Mouse (Mus musculus) MEL (cell line): ENCODE measurements around the gene Hexim2. TPM values are rescaled to one million over a fixed set of nuclear protein-coding genes. Genes with fewer than 3 reads are reported as not detected.

Source experiments
- DNase-seq: peaks from one replicate; pipeline ENCODE4 v3.0.0; 2011; ENCODE audit warnings: low read depth, low spot score
- H3K27ac ChIP-seq: 2 replicates; pipeline ENCODE4 v1.5.1; 2012; ENCODE audit warnings: low read depth, mild to moderate bottlenecking, control low read depth, low read length, moderate library complexity; ENCODE audit not compliant: control insufficient read depth
- H3K27me3 ChIP-seq, 2 experiments: fragments of 150-350 bp in 1 of 2; sonication (generic) in 1 of 2; 2 replicates each; pipeline ENCODE4 v1.6.1; 2012; ENCODE audit warnings: low read length in 2 of 2, mild to moderate bottlenecking in 2 of 2, improper control_type of control experiment in 1 of 2, moderate library complexity in 1 of 2; ENCODE audit not compliant: insufficient read depth in 2 of 2, control insufficient read depth in 1 of 2
- H3K36me3 ChIP-seq, 2 experiments: 2 replicates each; pipeline ENCODE4 v1.6.1; 2012 to 2014; ENCODE audit warnings: low read length in 2 of 2, improper control_type of control experiment in 1 of 2, inconsistent platforms in 1 of 2, mild to moderate bottlenecking in 1 of 2; ENCODE audit not compliant: insufficient read depth in 2 of 2, control insufficient read depth in 1 of 2
- H3K4me1 ChIP-seq, 2 experiments: fragments of 150-350 bp in 1 of 2; sonication (generic) in 1 of 2; 2 replicates each; pipeline ENCODE4 v1.6.1; 2012; ENCODE audit warnings: low read length in 2 of 2, improper control_type of control experiment in 1 of 2, mild to moderate bottlenecking in 1 of 2; ENCODE audit not compliant: insufficient read depth in 2 of 2, control insufficient read depth in 1 of 2
- H3K4me3 ChIP-seq, 2 experiments: fragments of 150-350 bp in 1 of 2; sonication (generic) in 1 of 2; 2 replicates each; pipeline ENCODE4 v1.5.1; 2012; ENCODE audit warnings: low read depth in 2 of 2, low read length in 2 of 2, mild to moderate bottlenecking in 2 of 2, moderate library complexity in 2 of 2, control low read depth in 1 of 2, improper control_type of control experiment in 1 of 2; ENCODE audit not compliant: control insufficient read depth in 1 of 2, insufficient read depth in 1 of 2
- H3K79me2 ChIP-seq: 2 replicates; pipeline ENCODE4 v1.6.1; 2012; ENCODE audit warnings: mild to moderate bottlenecking, low read length, moderate library complexity; ENCODE audit not compliant: control insufficient read depth, poor library complexity, insufficient read depth
- H3K9ac ChIP-seq: 2 replicates; pipeline ENCODE4 v1.6.1; 2012; ENCODE audit warnings: low read depth, mild to moderate bottlenecking, control low read depth, low read length, moderate library complexity; ENCODE audit not compliant: control insufficient read depth, poor library complexity, severe bottlenecking
- H3K9me3 ChIP-seq: fragments of 150-350 bp; sonication (generic); replicated peaks from 2 replicates; pipeline ENCODE4 v1.6.1; 2012; ENCODE audit warnings: mild to moderate bottlenecking, low read length, improper control_type of control experiment, moderate library complexity; ENCODE audit not compliant: insufficient read depth
- CHD1 ChIP-seq: IDR thresholded peaks from 2 replicates; pipeline ENCODE4 v1.6.1; 2012; ENCODE audit warnings: low read depth, mild to moderate bottlenecking, inconsistent platforms, low read length, improper control_type of control experiment
- HCFC1 ChIP-seq: IDR thresholded peaks from 2 replicates; pipeline ENCODE4 v1.6.1; 2012; ENCODE audit warnings: low read depth, mild to moderate bottlenecking, inconsistent platforms, low read length, improper control_type of control experiment, moderate library complexity
- JUND ChIP-seq: IDR thresholded peaks from 2 replicates; pipeline ENCODE4 v1.6.1; 2011; ENCODE audit warnings: low read depth, mild to moderate bottlenecking, improper control_type of control experiment, low read length
- KAT2A ChIP-seq: conservative IDR thresholded peaks from 2 replicates; pipeline ENCODE4 v1.6.1; 2012; ENCODE audit warnings: low read depth, low read length, improper control_type of control experiment, inconsistent platforms
- MEF2A ChIP-seq: IDR thresholded peaks from 2 replicates; pipeline ENCODE4 v1.6.1; 2014; ENCODE audit warnings: low read depth, mild to moderate bottlenecking, inconsistent platforms, low read length, improper control_type of control experiment; ENCODE audit not compliant: poor library complexity, insufficient replicate concordance, severe bottlenecking; ENCODE audit errors: extremely low read depth
- MYC ChIP-seq: IDR thresholded peaks from 2 replicates; pipeline ENCODE4 v1.6.1; 2011; ENCODE audit warnings: low read depth, mild to moderate bottlenecking, low read length, improper control_type of control experiment, moderate library complexity
- NRF1 ChIP-seq: IDR thresholded peaks from 2 replicates; pipeline ENCODE4 v1.6.1; 2014; ENCODE audit warnings: low read depth, mild to moderate bottlenecking, inconsistent platforms, low read length, improper control_type of control experiment, moderate library complexity; ENCODE audit not compliant: poor library complexity, insufficient read depth, severe bottlenecking
- SIN3A ChIP-seq: IDR thresholded peaks from 2 replicates; pipeline ENCODE4 v1.6.1; 2012; ENCODE audit warnings: low read length, improper control_type of control experiment, inconsistent platforms
- TAL1 ChIP-seq: IDR thresholded peaks from 2 replicates; pipeline ENCODE4 v1.6.1; 2012; ENCODE audit warnings: mild to moderate bottlenecking, inconsistent platforms, low read length, moderate library complexity, mixed read lengths
- TBP ChIP-seq: IDR thresholded peaks from 2 replicates; pipeline ENCODE4 v1.8.0; 2011; ENCODE audit warnings: low read depth, low read length, improper control_type of control experiment
- USF1 ChIP-seq: IDR thresholded peaks from 2 replicates; pipeline ENCODE4 v1.6.1; 2014; ENCODE audit warnings: low read depth, mild to moderate bottlenecking, inconsistent platforms, low read length, improper control_type of control experiment, moderate library complexity
- ZC3H11A ChIP-seq: IDR thresholded peaks from 2 replicates; pipeline ENCODE4 v1.6.1; 2012; ENCODE audit warnings: low read depth, mild to moderate bottlenecking, inconsistent platforms, low read length, improper control_type of control experiment
- polyA plus RNA-seq, 2 experiments: library from polyadenylated mRNA; stranded (reverse) in 1 of 2; unstranded in 1 of 2; fragments of >175 nt in 1 of 2; fragments of >200 nt in 1 of 2; gene quantifications; 2 replicates each; pipeline versions ENCODE4 v1.2.1 to v1.2.4; 2012; ENCODE audit warnings: low replicate concordance in 2 of 2, low read depth in 1 of 2; ENCODE audit not compliant: insufficient read length in 2 of 2, insufficient read depth in 1 of 2, missing spikeins in 1 of 2
- total RNA-seq: library from RNA; depleted of rRNA; stranded (reverse); fragments of 300-350 nt; gene quantifications from 2 replicates; pipeline ENCODE4 v1.2.3, GENCODE M21; 2012

Hexim2 gene
- total and polyA plus RNA-seq, 3 experiments = 12.3 to 12.5 TPM; not detected in 1

DNA sequence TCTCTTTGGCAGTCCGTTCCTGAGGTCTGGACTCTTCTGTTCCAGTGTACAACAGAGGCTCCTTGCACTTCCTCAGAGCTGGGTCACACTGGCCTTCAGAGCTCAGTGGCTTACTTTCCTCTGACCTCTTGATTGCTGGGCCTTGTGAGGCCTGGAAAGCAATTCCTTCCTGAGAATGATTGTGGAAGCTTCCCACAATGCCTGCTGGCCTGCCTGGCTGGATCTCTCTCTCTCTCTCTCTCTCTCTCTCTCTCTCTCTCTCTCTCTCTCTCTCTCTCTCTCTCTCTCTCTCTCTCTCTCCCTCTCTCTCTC is 9.7 kb downstream of the Hexim2 start:
- H3K9me3 ChIP-seq = no peaks in the 10 kb centered on the region
- no peak overlapping the region for H3K9ac ChIP-seq
- DNase-seq = no peak
- peaks cover 0 to 5% of the 10 kb centered on the region in 2 experiments; a peak in 3 of 4 replicates for H3K4me1 ChIP-seq
- no peak overlapping the region for H3K27ac ChIP-seq
- TF ChIP-seq JUND (peak; percentile 79; the same call in 1 of the 2 replicates), USF1 (no peak)
- H3K4me3 ChIP-seq = no peak overlapping the region
- H3K79me2 ChIP-seq = no peaks in the 10 kb centered on the region
- H3K27me3 ChIP-seq = no peaks in the 10 kb centered on the region
- peaks cover 0 to 4% of the 10 kb centered on the region in 2 experiments; a peak in 1 of 4 replicates for H3K36me3 ChIP-seq

DNA sequence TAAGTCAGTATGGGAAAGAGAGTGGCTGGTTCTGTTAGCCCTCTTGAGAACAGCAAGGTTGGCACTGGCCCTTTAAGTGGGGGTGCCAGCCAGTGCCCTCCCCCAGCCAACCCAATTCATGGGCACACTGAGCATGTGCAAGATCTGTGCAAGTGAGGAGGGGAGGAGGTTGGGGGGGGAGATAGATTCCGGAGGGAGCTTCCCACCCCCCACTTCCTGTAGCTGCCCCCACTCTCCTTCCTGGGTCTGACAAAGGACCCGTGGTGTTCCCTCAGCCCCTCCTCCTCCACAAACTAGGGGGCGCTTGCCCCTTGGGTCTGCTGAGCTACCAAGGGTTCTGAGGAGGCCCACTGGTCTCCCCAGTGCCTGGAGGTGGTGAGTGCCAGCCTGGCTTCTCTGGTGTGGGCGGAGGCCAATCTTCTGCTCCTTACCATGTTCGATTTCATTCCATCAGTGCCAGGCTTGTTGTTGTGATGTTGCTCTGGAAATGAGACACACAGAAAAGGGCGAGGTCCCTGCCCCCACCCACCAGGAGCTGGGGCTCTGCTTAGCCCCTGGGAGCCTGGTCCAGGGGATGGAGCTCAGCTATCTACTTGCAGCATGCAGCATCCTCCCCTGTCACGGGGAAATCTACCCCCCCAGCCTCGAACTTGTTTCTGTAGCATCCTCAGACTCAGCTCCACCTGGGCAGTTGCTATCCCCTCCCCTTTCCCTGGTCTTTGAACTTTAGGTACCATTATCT is 10.4 kb downstream of the Hexim2 start:
- H3K27me3 ChIP-seq = no peaks in the 10 kb centered on the region
- peaks cover 0 to 5% of the 10 kb centered on the region in 2 experiments; a peak in 3 of 4 replicates for H3K4me1 ChIP-seq
- H3K79me2 ChIP-seq = no peaks in the 10 kb centered on the region
- H3K4me3 ChIP-seq = no peak overlapping the region
- peak overlapping the region; percentile 0; the same call in 1 of the 2 replicates for H3K9ac ChIP-seq
- TF ChIP-seq NRF1 (peak; percentile 68), HCFC1 (0 out of 2 replicates have a peak, but pooled peaks have one; percentile 28), SIN3A (no peak)
- TF ChIP-seq, all 39 proteins: peak for 2
- Histone ChIP-seq H3K9me3 (no peaks in the 10 kb centered on the region), H3K36me3 (peaks cover 0 to 4% of the 10 kb centered on the region in 2 experiments; a peak in 1 of 4 replicates), H3K27ac (no peak overlapping the region)
- DNase-seq = peak; percentile 32

DNA sequence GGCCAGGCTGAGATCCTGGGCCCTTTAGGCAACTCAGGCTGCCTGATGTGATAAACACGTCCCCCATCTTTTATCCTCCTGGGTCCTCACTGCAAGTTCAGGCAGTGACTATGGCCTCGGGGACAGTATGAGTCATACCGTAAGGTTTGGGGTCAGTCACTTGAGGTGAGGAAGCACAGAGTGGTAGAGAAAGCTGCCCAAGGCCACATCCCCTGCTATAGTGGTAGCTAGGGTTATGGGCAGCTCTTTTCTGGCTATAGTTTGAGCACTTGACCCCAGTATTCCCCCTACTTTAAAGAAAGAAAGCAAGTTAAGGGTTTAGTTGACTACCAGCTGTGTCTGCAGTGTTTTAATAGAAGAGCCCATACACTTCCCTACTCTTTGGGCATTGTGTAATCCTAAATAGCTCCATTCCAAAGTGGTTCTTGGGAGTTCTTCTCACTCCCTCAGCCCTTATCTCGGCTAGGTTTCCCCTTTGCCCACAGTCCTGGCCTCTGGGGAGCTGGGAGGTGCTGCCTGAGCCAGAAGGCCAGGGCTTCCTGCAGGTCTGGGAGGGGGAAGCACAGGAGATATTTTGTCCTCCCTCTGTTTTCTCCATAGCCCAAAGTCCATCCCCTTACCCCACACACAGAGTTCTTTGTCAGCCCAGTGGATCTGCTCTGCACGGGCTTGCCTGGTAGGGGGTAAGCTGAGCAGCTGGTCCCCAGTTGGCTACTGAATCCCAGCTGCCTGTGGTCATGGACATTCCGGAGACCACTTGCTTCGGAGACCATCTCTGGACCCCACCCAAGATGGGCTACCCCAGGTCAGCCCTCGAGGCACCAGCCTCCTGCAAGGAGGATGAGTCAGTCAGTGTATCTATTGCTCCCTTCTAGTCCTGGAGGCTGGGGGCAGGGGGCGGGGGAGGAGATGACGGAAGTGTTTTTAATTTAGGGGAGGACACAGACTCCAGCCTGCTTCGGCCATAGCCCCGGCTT is 12.4 kb downstream of the Hexim2 start:
- Histone ChIP-seq H3K27ac (no peak overlapping the region), H3K9me3 (no peaks in the 10 kb centered on the region), H3K36me3 (peaks cover 0 to 4% of the 10 kb centered on the region in 2 experiments; a peak in 1 of 4 replicates), H3K4me1 (peaks cover 0 to 5% of the 10 kb centered on the region in 2 experiments; a peak in 3 of 4 replicates), H3K4me3 (no peak overlapping the region), H3K9ac (no peak overlapping the region), H3K79me2 (no peaks in the 10 kb centered on the region), H3K27me3 (no peaks in the 10 kb centered on the region)
- DNase-seq = no peak
- TF ChIP-seq KAT2A = no peak
- TF ChIP-seq CHD1 = no peak
- no peak for TF ChIP-seq HCFC1
- no peak for TF ChIP-seq TAL1
- no peak for TF ChIP-seq TBP
- TF ChIP-seq ZC3H11A = no peak
- no peak for TF ChIP-seq MEF2A
- no peak for TF ChIP-seq MYC
